Mouse (Mus musculus) megakaryocyte-erythroid progenitor cell, adult 5 weeks (primary cell): ENCODE data around the gene Gm8334. TPM values are rescaled to one million over a fixed set of nuclear protein-coding genes. Genes with fewer than 3 reads are reported as not detected.

Source experiments
- polyA plus RNA-seq: library from polyadenylated mRNA; stranded (reverse); fragments of >175 nt; gene quantifications from 2 replicates; pipeline ENCODE4 v1.2.3, GENCODE M21; 2012

The Gm8334 gene
- polyA plus RNA-seq: 0.03 TPM in 1 of 2 replicates, not detected in the other

DNA sequence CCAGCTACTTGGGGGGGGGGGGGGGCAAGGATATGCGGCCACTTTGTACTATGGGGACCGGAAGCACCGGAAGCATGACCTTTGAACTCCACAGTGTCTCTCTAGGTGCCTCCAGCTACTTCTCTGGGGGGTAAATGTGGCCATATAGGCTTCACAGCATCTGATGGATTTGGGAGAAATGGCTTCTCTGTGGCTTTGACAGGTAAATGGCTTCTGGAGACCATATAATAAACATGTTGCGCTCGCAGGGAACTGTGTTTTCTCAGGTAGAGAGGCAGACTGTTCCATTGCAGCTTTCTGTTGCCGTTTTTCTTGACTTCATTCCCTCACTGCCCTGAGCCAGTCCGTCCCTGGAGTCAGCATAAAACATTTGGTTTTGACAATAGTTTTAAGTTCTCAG is at the start of gene Gm8334:
TSS of gene Gm8334 (minus strand) at position 101 of the 400 bp plus-strand sequence.

DNA sequence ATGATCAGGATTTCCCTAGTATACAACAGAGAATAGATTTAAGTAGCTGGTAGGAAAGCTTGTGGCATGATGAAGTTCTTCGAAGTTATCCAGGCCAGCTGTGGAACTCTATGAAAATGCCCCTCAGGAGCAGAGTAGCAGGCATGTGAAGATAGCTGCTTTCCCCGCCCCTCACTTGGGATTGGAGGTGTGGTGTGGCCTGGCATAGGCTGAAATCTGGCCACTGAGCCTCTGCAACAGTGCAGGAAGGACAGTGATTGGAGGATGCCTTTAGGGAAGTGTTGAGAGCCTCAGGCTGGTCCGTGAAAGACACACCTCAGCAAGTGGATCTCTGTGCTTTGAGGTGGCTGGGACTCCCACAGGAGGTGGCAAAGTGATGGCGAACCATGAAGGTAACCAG is 48.3 kb upstream of the Gm8334 start, which contains the start of gene Gm15127:
TSS of gene Gm15127 (plus strand) at position 301 of the 400 bp plus-strand sequence.

Other genes with a start within 250 kb of the Gm8334 start
- gene Gm15114, start 126.2 kb downstream of the Gm8334 start, polyA plus RNA-seq: not detected in 2 replicates
- gene Gm15127, start 48.4 kb upstream of the Gm8334 start, polyA plus RNA-seq: not detected in 2 replicates
- not detected in 2 replicates for gene Luzp4, start 242.5 kb upstream of the Gm8334 start, polyA plus RNA-seq